Mouse (Mus musculus) bone marrow, adult 2 months (tissue): ENCODE measurements around the gene Slc25a10.

Source experiments
- CTCF ChIP-seq: fragments of 200-500 bp; IDR thresholded peaks from 2 replicates; pipeline ENCODE4 v1.5.1; 2011; ENCODE audit warnings: low read length, control low read depth; ENCODE audit not compliant: control insufficient read depth, insufficient read depth
- POLR2A ChIP-seq: fragments of 200-500 bp; IDR thresholded peaks from 2 replicates; pipeline ENCODE4 v1.6.1; 2011; ENCODE audit warnings: low read depth, mild to moderate bottlenecking, control low read depth, low read length, borderline replicate concordance; ENCODE audit not compliant: control insufficient read depth

DNA sequence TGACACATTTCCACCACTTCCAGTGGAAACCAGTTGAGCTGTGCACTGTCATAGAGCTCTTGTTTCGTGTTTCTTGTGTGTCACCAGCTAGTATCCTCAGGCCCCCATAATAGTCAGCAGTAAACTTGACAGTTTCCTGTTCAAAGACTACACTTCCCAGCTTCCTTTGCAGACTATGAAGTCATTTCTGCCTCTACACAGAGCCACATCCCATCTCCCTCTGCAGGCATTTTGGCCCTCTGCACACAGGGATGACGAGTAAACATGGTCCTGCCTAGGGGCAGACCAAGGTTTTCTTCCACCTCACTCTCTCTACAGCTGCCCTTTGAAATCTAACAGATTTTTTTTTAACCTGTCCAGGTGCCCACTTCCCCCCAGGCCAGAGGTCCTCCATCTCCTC, 55.8 kb downstream of the Slc25a10 start:
- TF ChIP-seq POLR2A (no peak), CTCF (no peak)
